17 mouse cellular contexts compared by ENCODE assay signal in genomic region chr1:53085256-53085655, GRCm38 (mm10). TPM values are rescaled to one million over a fixed set of nuclear protein-coding genes. Genes with fewer than 3 reads are reported as not detected.
DNase-seq lines count a peak whose midpoint lies in the region; ATAC-seq lines count a peak whose summit lies in the region.
"Had no signal": no experiment of that assay in that cellular context is flagged by ENCODE, and none has a peak within 500 bp of the region (broad histone marks: within the 10 kb centered on the region; RNA-seq: fewer than 3 reads in every experiment).

No protein-coding gene starts in this region.

- 74% methylated on average over 15 of the region's 15 CpGs for WGBS in embryonic facial prominence, embryonic 12.5 days
- 78% methylated on average over 15 of the region's 15 CpGs for WGBS in embryonic facial prominence, embryonic 10.5 days
- 27% methylated on average over 15 of the region's 15 CpGs for WGBS in kidney, embryonic 16.5 days

- no peak overlapping the region for H3K9ac ChIP-seq in embryonic facial prominence, embryonic 12.5 days
- H3K9ac ChIP-seq in kidney, embryonic 16.5 days (replicated peaks; ENCODE audit: low read length), result no peak overlapping the region
- H3K9ac ChIP-seq: forebrain, embryonic 15.5 days; liver, embryonic 14.5 days had no signal

- no peak overlapping the region for H3K4me2 ChIP-seq in embryonic facial prominence, embryonic 12.5 days (replicated peaks)
- H3K4me2 ChIP-seq in kidney, embryonic 16.5 days (replicated peaks; ENCODE audit: low read depth, low read length), result peak overlapping the region; percentile 25; the same call in 1 of the 2 replicates
- H3K4me2 ChIP-seq: forebrain, embryonic 15.5 days; midbrain, embryonic 11.5 days had no signal

- H3K4me3 ChIP-seq in embryonic facial prominence, embryonic 12.5 days, result no peak overlapping the region
- no peak overlapping the region for H3K4me3 ChIP-seq in embryonic facial prominence, embryonic 10.5 days
- H3K4me3 ChIP-seq in kidney, embryonic 16.5 days (ENCODE audit: low read length), result no peak overlapping the region
- H3K4me3 ChIP-seq: forebrain, embryonic 15.5 days; heart, embryonic 10.5 days; layer of hippocampus, adult 2 months had no signal

- no peak overlapping the region for H3K27ac ChIP-seq in embryonic facial prominence, embryonic 12.5 days
- no peak overlapping the region for H3K27ac ChIP-seq in embryonic facial prominence, embryonic 10.5 days (replicated peaks)
- H3K27ac ChIP-seq in kidney, embryonic 16.5 days (ENCODE audit: low read length), result no peak overlapping the region
- H3K27ac ChIP-seq: forebrain, embryonic 15.5 days; heart, embryonic 10.5 days; layer of hippocampus, adult 2 months; liver, embryonic 14.5 days had no signal

- no peaks in the 10 kb centered on the region for H3K4me1 ChIP-seq in embryonic facial prominence, embryonic 12.5 days
- H3K4me1 ChIP-seq in embryonic facial prominence, embryonic 10.5 days, result no peaks in the 10 kb centered on the region
- H3K4me1 ChIP-seq in kidney, embryonic 16.5 days (ENCODE audit: insufficient read depth, low read length), result peaks cover 4% of the 10 kb centered on the region; the same call in 1 of the 2 replicates
- H3K4me1 ChIP-seq: forebrain, embryonic 15.5 days; heart, embryonic 10.5 days had no signal

- H3K36me3 ChIP-seq in embryonic facial prominence, embryonic 12.5 days, result no peaks in the 10 kb centered on the region
- no peaks in the 10 kb centered on the region for H3K36me3 ChIP-seq in embryonic facial prominence, embryonic 10.5 days (replicated peaks)
- no peaks in the 10 kb centered on the region for H3K36me3 ChIP-seq in kidney, embryonic 16.5 days (ENCODE audit: insufficient read depth, low read length)
- H3K36me3 ChIP-seq: forebrain, embryonic 15.5 days; heart, embryonic 10.5 days had no signal

- H3K9me3 ChIP-seq in embryonic facial prominence, embryonic 12.5 days, result no peaks in the 10 kb centered on the region
- no peaks in the 10 kb centered on the region for H3K9me3 ChIP-seq in embryonic facial prominence, embryonic 10.5 days
- no peaks in the 10 kb centered on the region for H3K9me3 ChIP-seq in kidney, embryonic 16.5 days (ENCODE audit: low read length)
- H3K9me3 ChIP-seq: forebrain, embryonic 15.5 days; heart, embryonic 10.5 days had no signal

- DNase-seq in embryonic facial prominence, embryonic 10.5 days (ENCODE audit: low spot score), result no peak
- DNase-seq in kidney, adult 11 months, result no peak
- peak; percentile 34 for DNase-seq in forelimb bud, embryonic 11.5 days (ENCODE audit: low read depth, low spot score)
- DNase-seq in mesoderm, embryonic 11.5 days (ENCODE audit: low read depth, low spot score), result peak; percentile 61
- no peak for DNase-seq in testis, postnatal 14 days (ENCODE audit: low spot score)
- DNase-seq: adrenal gland, postnatal 36 days; B cell, adult 2 months; lung, postnatal 14 days; thymus, postnatal 4 days had no signal

- H3K27me3 ChIP-seq in embryonic facial prominence, embryonic 12.5 days, result no peaks in the 10 kb centered on the region
- H3K27me3 ChIP-seq in embryonic facial prominence, embryonic 10.5 days (replicated peaks; ENCODE audit: low read depth, poor library complexity, severe bottlenecking), result no peaks in the 10 kb centered on the region
- H3K27me3 ChIP-seq in kidney, embryonic 16.5 days (ENCODE audit: insufficient read depth, low read length), result no peaks in the 10 kb centered on the region
- H3K27me3 ChIP-seq: forebrain, embryonic 15.5 days had no signal

- ATAC-seq in embryonic facial prominence, embryonic 12.5 days (ENCODE audit: insufficient number of reproducible peaks, insufficient read depth, low FRiP score, low TSS enrichment), result 0 out of 2 replicates have a peak, but pooled peaks have one; percentile 56
- ATAC-seq in kidney, embryonic 16.5 days (ENCODE audit: low FRiP score, low TSS enrichment), result peak; percentile 90
- ATAC-seq: forebrain, embryonic 15.5 days; Patski had no signal

RNA-seq across cellular contexts. Expression of gene Mstn, which starts 23.8 kb away (rescaled TPM):
- polyA plus RNA-seq in embryonic facial prominence, embryonic 12.5 days (2016; fragmentation: Nextera tagmentation; extraction: Ambion mirVana), result 3.8 and 3.9 TPM in 2 replicates
- 3.1 and 3.5 TPM in 2 replicates for polyA plus RNA-seq in embryonic facial prominence, embryonic 10.5 days (2016; fragmentation: Nextera tagmentation; extraction: Ambion mirVana)
- polyA plus RNA-seq in kidney, embryonic 16.5 days (2015; fragmentation: Nextera tagmentation; extraction: Ambion mirVana), result 0.09 and 0.21 TPM in 2 replicates
- polyA plus RNA-seq: midbrain, embryonic 11.5 days; Patski had no signal

Comparison
In these comparisons a context has a peak if more than half of its experiments do, and no peak if none do; other contexts are left out.
1. DNase-seq: peak in forelimb bud, embryonic 11.5 days (single experiment) and mesoderm, embryonic 11.5 days (single experiment); none in embryonic facial prominence, embryonic 10.5 days (single experiment), kidney, adult 11 months (single experiment) and testis, postnatal 14 days (single experiment).